Mouse (Mus musculus) heart, postnatal 36 days (tissue): Measurements from ENCODE around the gene Catsper2. TPM values are rescaled to one million over a fixed set of nuclear protein-coding genes. Genes with fewer than 3 reads are reported as not detected.

Experiments used
- DNase-seq, 2 experiments: peaks; one replicate each; pipeline ENCODE4 v3.0.0; 2021 to 2022
- intact Hi-C: fragments of 180-260 bp; cut with DNase I; formaldehyde crosslinking; loops from one replicate; pipeline ENCODE4 v1.15.1; 2025
- microRNA-seq, 2 experiments: library from miRNA; unstranded; fragments of <30 nt; microRNA quantifications; one replicate each; pipeline ENCODE4 v1.2.0; 2021; ENCODE audit warnings: borderline number of aligned reads in 2 of 2
- total RNA-seq, 2 experiments: library from RNA; stranded (reverse); gene quantifications; 2 replicates each; pipeline ENCODE4 v1.2.3; 2021

The Catsper2 gene
- total RNA-seq, 2 experiments from 2014 or later, result 3.9 to 4.4 TPM

DNA sequence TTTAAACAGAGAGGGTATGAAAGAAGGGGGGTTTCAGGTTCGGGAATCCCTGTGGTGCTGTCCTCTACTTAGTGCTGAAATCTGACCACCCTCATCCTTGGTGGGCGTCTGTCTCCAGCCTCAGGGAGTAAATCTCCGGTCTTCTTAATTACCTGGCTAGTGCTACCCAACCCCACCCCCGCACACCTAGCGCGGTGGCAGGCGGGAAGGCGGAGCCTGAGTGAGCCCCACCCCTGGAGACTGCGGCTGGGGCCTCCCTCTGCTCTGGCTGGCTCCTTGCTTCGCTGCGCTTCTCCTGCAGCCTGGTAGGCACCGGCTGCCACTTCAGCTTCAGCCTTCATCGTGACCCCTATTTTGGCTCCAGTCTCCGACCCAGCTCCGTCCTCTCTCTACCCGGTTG, 55.2 kb downstream of the Catsper2 start:
- intact Hi-C loops, result loop anchor here (5.0 kb wide), 1 partner anchor 86 kb away; the partner anchor contains the start of gene Trp53bp1
- no peak for DNase-seq

DNA sequence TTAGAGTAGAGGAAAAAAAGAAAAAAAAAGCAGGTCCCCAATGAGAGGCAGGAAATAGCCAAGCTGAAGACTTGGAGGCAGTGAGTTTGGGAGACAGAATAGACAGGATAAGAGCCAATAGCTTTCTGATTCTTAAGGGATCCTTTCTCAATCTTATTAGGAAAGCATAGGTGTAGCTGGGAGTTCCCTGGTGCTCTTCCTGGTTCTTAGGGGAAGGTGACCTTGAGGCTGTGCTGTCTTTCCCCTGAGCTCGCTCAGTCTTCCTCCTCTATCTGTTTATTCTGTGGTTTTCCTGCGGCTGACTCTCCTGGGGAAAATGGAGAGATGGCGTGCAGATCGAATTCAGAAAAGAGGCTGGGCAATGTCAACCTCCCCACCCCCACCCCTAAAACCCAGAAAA, 55.6 kb downstream of the Catsper2 start:
- no peak for DNase-seq
- intact Hi-C loops, result loop anchor here (5.0 kb wide), 1 partner anchor 86 kb away; the partner anchor contains the start of gene Trp53bp1

DNA sequence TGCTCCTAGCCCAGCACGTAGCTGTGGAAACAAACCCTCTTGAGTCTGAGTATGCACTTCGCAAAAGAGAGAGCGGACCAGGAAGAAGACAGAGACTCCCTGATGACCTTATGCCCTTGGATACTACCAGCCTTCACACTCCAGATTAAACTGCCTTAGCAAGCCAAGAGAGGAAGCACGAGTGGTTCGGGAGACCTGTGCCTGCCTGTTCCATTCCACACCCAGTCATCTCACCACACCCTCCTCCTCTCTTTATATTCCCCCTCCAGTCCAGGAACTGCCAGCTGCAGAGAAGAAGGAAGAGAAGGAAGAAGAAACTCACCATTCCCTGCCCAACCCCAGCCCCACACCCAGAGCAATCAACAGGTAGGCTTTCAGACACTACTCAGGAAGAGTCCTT, 56.1 kb downstream of the Catsper2 start, which contains the start of gene Ckmt1:
Gene Ckmt1 (plus strand): TSS at position 221 of the 400 bp plus-strand sequence.
- DNase-seq, result no peak
- intact Hi-C loops, result loop anchor here (5.0 kb wide), 1 partner anchor 85 kb away; the partner anchor contains the start of gene Trp53bp1

DNA sequence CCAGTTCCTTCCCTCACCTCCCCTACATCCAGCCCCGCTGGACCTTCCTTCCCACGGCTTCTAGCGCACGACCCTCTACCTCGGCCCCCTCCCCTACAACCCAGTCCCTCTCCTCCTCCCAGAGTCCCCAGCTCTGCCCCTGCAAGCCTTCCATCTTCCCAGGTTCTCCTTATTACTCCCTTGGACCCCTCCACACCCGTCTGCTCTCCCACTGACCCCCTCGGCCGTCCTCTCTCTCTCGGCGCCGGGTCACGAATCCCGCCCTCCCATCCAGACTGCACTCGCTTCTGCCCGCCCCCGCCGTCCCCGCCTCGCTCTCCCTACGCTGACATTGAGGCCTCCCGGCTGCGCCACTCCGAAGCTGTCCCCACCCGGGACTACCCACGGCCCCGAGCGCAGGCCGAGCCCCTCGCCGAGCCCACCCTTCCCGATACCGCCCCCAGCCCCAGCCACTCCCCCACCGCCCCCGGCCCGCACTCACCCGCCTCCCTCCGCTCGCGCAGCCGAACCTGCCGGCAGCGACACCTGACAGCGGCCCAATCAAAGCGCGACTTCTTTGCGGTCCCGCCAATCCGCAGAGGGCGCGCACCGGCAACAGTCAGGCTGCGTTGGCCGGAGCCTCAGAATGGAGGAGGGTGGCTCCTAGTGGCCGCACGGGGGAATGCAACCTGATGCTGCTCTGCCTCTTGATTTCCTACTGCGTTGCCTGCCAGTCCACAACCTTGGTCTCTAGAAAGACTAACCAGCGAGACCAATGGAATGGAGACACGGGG, 58.6 kb downstream of the Catsper2 start, which contains the start of gene Ppip5k1:
Gene Ppip5k1 (minus strand): TSS at position 577 of the 773 bp plus-strand sequence.
- intact Hi-C loops, result loop anchor here (5.0 kb wide), 1 partner anchor 83 kb away; the partner anchor contains the start of gene Trp53bp1
- peak; percentile 96 for DNase-seq

DNA sequence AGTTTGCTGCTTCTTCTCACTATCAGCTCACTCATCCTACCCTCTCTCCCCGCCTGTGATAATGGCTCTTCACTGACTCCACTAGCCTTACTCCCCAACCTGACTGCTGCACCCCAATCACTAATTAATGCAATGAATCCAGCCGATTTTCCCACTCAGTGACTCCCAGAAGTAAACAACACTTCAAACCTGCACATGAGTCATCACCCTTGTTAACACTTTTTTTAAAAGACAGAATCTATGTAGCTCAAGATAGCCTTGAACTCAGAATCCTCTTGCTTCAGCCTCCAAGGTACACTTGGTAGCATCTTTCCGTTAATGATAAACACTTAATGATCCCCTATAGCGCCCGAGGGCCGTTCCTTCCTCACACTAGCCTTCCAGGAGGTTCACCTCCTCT, 59.2 kb downstream of the Catsper2 start:
- intact Hi-C loops, result no loop called here
- peak in 1 of 2 experiments; percentile 2 for DNase-seq

DNA sequence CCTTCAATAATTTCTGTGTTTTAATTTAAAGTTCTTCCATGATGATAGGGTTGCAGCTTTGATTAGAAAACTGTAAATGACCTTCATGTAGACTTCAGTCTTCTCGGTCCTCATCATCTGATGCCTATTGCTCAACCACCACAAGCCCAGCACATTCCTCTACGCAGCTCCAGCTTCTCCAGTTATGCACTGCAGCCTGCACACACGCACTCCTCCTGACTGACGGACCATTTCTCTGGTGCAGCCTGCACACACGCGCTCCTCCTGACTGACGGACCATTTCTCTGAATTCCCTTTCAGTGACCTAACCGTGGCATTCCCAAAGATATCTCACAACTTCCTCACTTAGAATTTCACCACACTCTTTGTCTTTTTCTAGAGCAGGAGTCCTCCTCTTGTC, 60.4 kb downstream of the Catsper2 start:
- intact Hi-C loops, result no loop called here

More for the DNA sequence above, 60.4 kb downstream of the Catsper2 start:
- no peak for DNase-seq

Small RNAs within 50 kb of the gene (microRNA-seq; reads per million reads assigned to microRNA genes)
- gene Gm22953, result 0 reads per million in 2 experiments

Other genes starting within 250 kb of the Catsper2 start
- 10 to 100 TPM; 15.7 to 16.3 TPM for gene Tubgcp4, start 243.1 kb downstream of the Catsper2 start, total RNA-seq
- 1 to 10 TPM; 6.7 to 6.9 TPM for gene Zscan29, start 242.7 kb downstream of the Catsper2 start, total RNA-seq
- gene Trp53bp1, start 142.4 kb downstream of the Catsper2 start, total RNA-seq, result 10 to 100 TPM; 32.8 to 34.7 TPM
- 1 to 10 TPM; 3.9 to 4.4 TPM for gene Map1a, start 124.2 kb downstream of the Catsper2 start, total RNA-seq
- 10 to 100 TPM; 62.6 to 68.2 TPM for gene Ppip5k1, start 58.4 kb downstream of the Catsper2 start, total RNA-seq
- gene Ckmt1, start 56.1 kb downstream of the Catsper2 start, total RNA-seq, result 1 to 10 TPM; 1.5 to 1.9 TPM
- not detected for gene Strc, start 26.6 kb downstream of the Catsper2 start, total RNA-seq
- 100 to 1,000 TPM; 121 to 152 TPM for gene Pdia3, start within 50 bp of the Catsper2 start, total RNA-seq
- gene Ell3, start 30.5 kb upstream of the Catsper2 start, total RNA-seq, result not detected
- gene Serf2, start 35.4 kb upstream of the Catsper2 start, total RNA-seq, result 100 to 1,000 TPM; 376 to 394 TPM
- 10 to 100 TPM; 23.5 to 23.6 TPM for gene Hypk, start 39.5 kb upstream of the Catsper2 start, total RNA-seq
- not detected for gene Serinc4, start 43.0 kb upstream of the Catsper2 start, total RNA-seq
- gene Mfap1b, start 60.3 kb upstream of the Catsper2 start, total RNA-seq, result 10 to 100 TPM; 29.7 to 32.4 TPM
- 10 to 100 TPM; 28.6 to 34.1 TPM for gene Mfap1a, start 92.9 kb upstream of the Catsper2 start, total RNA-seq
- gene Wdr76, start 92.9 kb upstream of the Catsper2 start, total RNA-seq, result 1 to 10 TPM; 2.4 to 2.6 TPM